Mouse (Mus musculus): Measurements from ENCODE around the gene Gpr180. TPM values are rescaled to one million over a fixed set of nuclear protein-coding genes. Genes with fewer than 3 reads are reported as not detected.

Gene Gpr180
- polyA plus RNA-seq, 1 experiment, result not detected

GRCm38 (mm10) chr14:118193001-118193628, 56.2 kb downstream of the Gpr180 start:
- 73% methylated on average over 10 of the region's 10 CpGs for WGBS
- Histone ChIP-seq H3K27ac (ENCODE audit: insufficient read depth, low read depth, low read length) (no peak overlapping the region), H3K4me1 (ENCODE audit: control insufficient read depth, insufficient read depth, low read length) (no peaks in the 10 kb centered on the region), H3K4me3 (ENCODE audit: insufficient read depth, low read depth, low read length) (no peak overlapping the region)
- TF ChIP-seq CTCF (IDR thresholded peaks at IDR 0.05; ENCODE audit: insufficient read depth, low read depth, low read length) (no peak), POLR2A (IDR thresholded peaks at IDR 0.05; ENCODE audit: insufficient read depth, low read depth, low read length) (no peak)

GRCm38 (mm10) chr14:118193663-118194062, 56.7 kb downstream of the Gpr180 start:
- Histone ChIP-seq H3K27ac (ENCODE audit: insufficient read depth, low read depth, low read length) (no peak overlapping the region), H3K4me1 (ENCODE audit: control insufficient read depth, insufficient read depth, low read length) (no peaks in the 10 kb centered on the region), H3K4me3 (ENCODE audit: insufficient read depth, low read depth, low read length) (no peak overlapping the region)
- TF ChIP-seq CTCF (IDR thresholded peaks at IDR 0.05; ENCODE audit: insufficient read depth, low read depth, low read length), result no peak
- no peak for TF ChIP-seq POLR2A (IDR thresholded peaks at IDR 0.05; ENCODE audit: insufficient read depth, low read depth, low read length)
- 48% methylated on average over 10 of the region's 10 CpGs for WGBS

- Histone ChIP-seq H3K4me1 (ENCODE audit: control insufficient read depth, insufficient read depth, low read length) (no peaks in the 10 kb centered on the region), H3K27ac (ENCODE audit: insufficient read depth, low read depth, low read length) (no peak overlapping the region), H3K4me3 (ENCODE audit: insufficient read depth, low read depth, low read length) (no peak overlapping the region)
- no peak for TF ChIP-seq POLR2A (IDR thresholded peaks at IDR 0.05; ENCODE audit: insufficient read depth, low read depth, low read length)
- no peak for TF ChIP-seq CTCF (IDR thresholded peaks at IDR 0.05; ENCODE audit: insufficient read depth, low read depth, low read length)
- WGBS, result 51% methylated on average over 13 of the region's 13 CpGs
These were observed 57.4 kb downstream of the Gpr180 start for GRCm38 (mm10) chr14:118194219-118194914.

GRCm38 (mm10) chr14:118197063-118197462, 60.1 kb downstream of the Gpr180 start:
- no peaks in the 10 kb centered on the region for H3K4me1 ChIP-seq (ENCODE audit: control insufficient read depth, insufficient read depth, low read length)
- WGBS, result 74% methylated on average over 12 of the region's 12 CpGs
- no peak overlapping the region for H3K4me3 ChIP-seq (ENCODE audit: insufficient read depth, low read depth, low read length)
- no peak overlapping the region for H3K27ac ChIP-seq (ENCODE audit: insufficient read depth, low read depth, low read length)
- TF ChIP-seq CTCF (IDR thresholded peaks at IDR 0.05; ENCODE audit: insufficient read depth, low read depth, low read length) (no peak), POLR2A (IDR thresholded peaks at IDR 0.05; ENCODE audit: insufficient read depth, low read depth, low read length) (no peak)

- Histone ChIP-seq H3K4me1 (ENCODE audit: control insufficient read depth, insufficient read depth, low read length) (no peaks in the 10 kb centered on the region), H3K4me3 (ENCODE audit: insufficient read depth, low read depth, low read length) (no peak overlapping the region), H3K27ac (ENCODE audit: insufficient read depth, low read depth, low read length) (no peak overlapping the region)
- WGBS, result 94% methylated on average over 3 of the region's 3 CpGs
- TF ChIP-seq POLR2A (IDR thresholded peaks at IDR 0.05; ENCODE audit: insufficient read depth, low read depth, low read length), result no peak
- TF ChIP-seq CTCF (IDR thresholded peaks at IDR 0.05; ENCODE audit: insufficient read depth, low read depth, low read length), result no peak
These were observed 63.8 kb downstream of the Gpr180 start for GRCm38 (mm10) chr14:118200731-118201130.

- Histone ChIP-seq H3K27ac (ENCODE audit: insufficient read depth, low read depth, low read length) (no peak overlapping the region), H3K4me1 (ENCODE audit: control insufficient read depth, insufficient read depth, low read length) (no peaks in the 10 kb centered on the region), H3K4me3 (ENCODE audit: insufficient read depth, low read depth, low read length) (no peak overlapping the region)
- TF ChIP-seq POLR2A (IDR thresholded peaks at IDR 0.05; ENCODE audit: insufficient read depth, low read depth, low read length), result no peak
- no peak for TF ChIP-seq CTCF (IDR thresholded peaks at IDR 0.05; ENCODE audit: insufficient read depth, low read depth, low read length)
- WGBS, result 87% methylated on average over 5 of the region's 5 CpGs
These were observed 65.0 kb downstream of the Gpr180 start for GRCm38 (mm10) chr14:118202006-118202405.

- WGBS, result 86% methylated on average over 7 of the region's 7 CpGs
- H3K4me3 ChIP-seq (ENCODE audit: insufficient read depth, low read depth, low read length), result no peak overlapping the region
- TF ChIP-seq CTCF (IDR thresholded peaks at IDR 0.05; ENCODE audit: insufficient read depth, low read depth, low read length) (no peak), POLR2A (IDR thresholded peaks at IDR 0.05; ENCODE audit: insufficient read depth, low read depth, low read length) (no peak)
- no peak overlapping the region for H3K27ac ChIP-seq (ENCODE audit: insufficient read depth, low read depth, low read length)
- H3K4me1 ChIP-seq (ENCODE audit: control insufficient read depth, insufficient read depth, low read length), result no peaks in the 10 kb centered on the region
These were observed 66.1 kb downstream of the Gpr180 start for GRCm38 (mm10) chr14:118203031-118203430.

GRCm38 (mm10) chr14:118207347-118207746, 70.4 kb downstream of the Gpr180 start:
- Histone ChIP-seq H3K4me3 (ENCODE audit: insufficient read depth, low read depth, low read length) (no peak overlapping the region), H3K27ac (ENCODE audit: insufficient read depth, low read depth, low read length) (no peak overlapping the region), H3K4me1 (ENCODE audit: control insufficient read depth, insufficient read depth, low read length) (0 out of 2 replicates have a peak, but pooled peaks cover 2% of the 10 kb centered on the region)
- WGBS, result 87% methylated on average over 3 of the region's 3 CpGs
- no peak for TF ChIP-seq CTCF (IDR thresholded peaks at IDR 0.05; ENCODE audit: insufficient read depth, low read depth, low read length)
- no peak for TF ChIP-seq POLR2A (IDR thresholded peaks at IDR 0.05; ENCODE audit: insufficient read depth, low read depth, low read length)

GRCm38 (mm10) chr14:118209642-118210041, 72.7 kb downstream of the Gpr180 start:
- TF ChIP-seq POLR2A (IDR thresholded peaks at IDR 0.05; ENCODE audit: insufficient read depth, low read depth, low read length) (no peak), CTCF (IDR thresholded peaks at IDR 0.05; ENCODE audit: insufficient read depth, low read depth, low read length) (no peak)
- H3K4me3 ChIP-seq (ENCODE audit: insufficient read depth, low read depth, low read length), result no peak overlapping the region
- H3K4me1 ChIP-seq (ENCODE audit: control insufficient read depth, insufficient read depth, low read length), result peaks cover 5% of the 10 kb centered on the region; the same call in 1 of the 2 replicates
- WGBS, result 14% methylated on average over 5 of the region's 5 CpGs
- no peak overlapping the region for H3K27ac ChIP-seq (ENCODE audit: insufficient read depth, low read depth, low read length)
